Mouse (Mus musculus): ENCODE data around the gene Zbtb46.
A peak's percentile ranks its signal among the peaks of the same experiment; 100 is the strongest.
"Not testable (repeated sequence)": the region's sequence is repeated elsewhere in the genome, so short reads cannot be mapped to it uniquely, and the experiment has no call there.

The Zbtb46 gene

GRCm38 (mm10) chr2:181459153-181459672, at the start of gene Zbtb46:
Zbtb46 (minus strand) TSS chr2:181459426.
- DNase-seq (ENCODE audit: low read depth in 2 of 2, low spot score in 2 of 2) = no peak

- no peak for DNase-seq (ENCODE audit: low read depth in 2 of 2, low spot score in 2 of 2)
Observed at GRCm38 (mm10) chr2:181498644-181499043, 39.4 kb upstream of the Zbtb46 start.

- DNase-seq (ENCODE audit: low read depth in 2 of 2, low spot score in 2 of 2) = peak; percentile 32 to 38
Observed at GRCm38 (mm10) chr2:181497548-181497875, 38.3 kb upstream of the Zbtb46 start.

GRCm38 (mm10) chr2:181496831-181497547, 37.8 kb upstream of the Zbtb46 start, which contains the start of gene Tpd52l2:
Tpd52l2 (plus strand) TSS chr2:181497142.
- DNase-seq (ENCODE audit: low read depth in 2 of 2, low spot score in 2 of 2) = peak; percentile 83 to 86

- DNase-seq (ENCODE audit: low read depth in 2 of 2, low spot score in 2 of 2) = peak; percentile 59 to 73
Observed at GRCm38 (mm10) chr2:181496281-181496680, 37.1 kb upstream of the Zbtb46 start.

DNA sequence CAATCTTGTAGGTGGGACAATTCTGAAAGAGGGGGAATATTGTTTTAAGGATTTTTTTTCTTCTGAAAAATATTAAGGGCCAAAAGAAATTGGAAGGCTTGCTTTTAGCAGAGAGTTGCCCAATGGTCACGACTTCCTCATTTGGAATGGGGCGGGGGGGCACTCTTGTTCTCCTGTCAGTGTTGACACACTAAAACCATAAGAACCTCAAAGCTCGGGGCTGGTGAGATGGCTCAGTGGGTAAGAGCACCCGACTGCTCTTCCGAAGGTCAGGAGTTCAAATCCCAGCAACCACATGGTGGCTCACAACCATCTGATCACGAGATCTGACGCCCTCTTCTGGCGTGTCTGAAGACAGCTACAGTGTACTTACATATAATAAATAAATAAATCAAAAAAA, 36.6 kb upstream of the Zbtb46 start:
- DNase-seq (ENCODE audit: low read depth in 2 of 2, low spot score in 2 of 2) = not testable (repeated sequence)

DNA sequence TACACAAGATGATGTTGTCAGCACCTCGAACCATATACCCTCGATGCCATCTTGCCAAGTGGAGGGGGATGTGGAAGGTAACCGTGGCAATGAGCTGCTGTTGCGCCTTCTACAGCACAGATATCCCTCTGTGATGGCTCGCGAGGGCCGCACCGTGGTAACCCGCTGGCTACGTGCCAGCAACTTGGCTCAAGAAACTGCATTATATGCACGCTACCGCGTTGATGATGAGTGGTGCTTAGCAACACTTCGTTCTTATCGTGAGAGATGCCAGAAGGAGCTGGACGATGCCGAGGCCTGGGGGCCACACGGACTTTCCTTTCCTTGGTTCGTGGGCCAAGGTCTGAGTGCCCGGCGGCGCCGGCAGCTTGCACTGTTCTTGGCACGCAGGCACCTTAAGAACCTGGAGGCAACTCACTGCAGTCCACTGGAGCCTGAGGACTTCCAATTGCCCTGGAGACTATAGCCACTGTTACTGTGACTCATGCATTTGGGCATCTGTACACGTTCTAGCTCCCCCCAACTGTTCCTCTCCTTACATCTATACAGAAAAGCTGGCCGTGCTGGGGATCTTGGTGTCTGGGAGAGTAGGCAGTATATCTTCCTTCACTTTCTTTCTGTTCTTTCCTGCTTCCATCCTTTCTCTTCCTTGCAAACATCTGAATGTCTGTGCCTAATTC, 35.2 kb upstream of the Zbtb46 start:
- DNase-seq (ENCODE audit: low read depth in 2 of 2, low spot score in 2 of 2) = no peak

GRCm38 (mm10) chr2:181493156-181493927, 34.1 kb upstream of the Zbtb46 start, which contains the start of gene Abhd16b:
Abhd16b (plus strand) TSS chr2:181493206.
- DNase-seq (ENCODE audit: low read depth in 2 of 2, low spot score in 2 of 2) = no peak

GRCm38 (mm10) chr2:181492206-181492605, 33.0 kb upstream of the Zbtb46 start:
- DNase-seq (ENCODE audit: low read depth in 2 of 2, low spot score in 2 of 2) = no peak

DNA sequence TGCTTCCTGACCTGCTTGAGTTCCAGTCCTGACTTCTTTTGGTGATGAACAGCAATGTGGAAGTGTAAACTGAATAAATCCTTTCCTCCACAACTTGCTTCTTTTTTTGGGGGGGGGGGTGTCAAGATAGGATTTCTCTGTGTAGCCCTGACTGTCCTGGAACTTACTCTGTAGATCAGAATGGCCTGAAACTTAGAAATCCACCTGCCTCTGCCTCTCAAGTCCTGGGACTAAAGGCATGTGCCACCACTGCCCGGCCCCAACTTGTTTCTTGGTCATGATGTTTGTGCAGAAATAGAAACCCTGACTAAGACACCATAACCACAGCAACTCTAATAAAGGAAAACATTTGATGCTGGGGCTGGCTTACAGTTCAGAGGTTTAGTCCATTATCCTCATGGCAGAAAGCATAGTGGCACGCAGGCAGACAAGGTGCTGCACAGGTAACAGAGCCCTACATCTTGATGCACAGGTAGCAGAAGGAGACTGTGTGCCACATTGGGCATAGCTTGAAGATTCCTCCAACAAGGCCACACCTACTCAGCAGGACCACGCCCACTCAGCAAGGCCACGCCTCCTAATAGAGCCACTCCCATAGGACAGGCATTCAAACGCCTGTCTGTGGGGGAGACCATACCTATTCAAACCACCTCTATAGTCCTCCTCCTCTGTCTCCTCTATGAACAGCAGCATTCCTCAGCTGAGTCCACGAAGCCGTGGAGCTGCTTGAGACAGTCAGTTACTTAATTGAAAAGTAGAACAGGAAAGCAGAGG, 32.4 kb upstream of the Zbtb46 start:
- DNase-seq (ENCODE audit: low read depth in 2 of 2, low spot score in 2 of 2) = peak in 1 of 2 experiments; percentile 43

DNA sequence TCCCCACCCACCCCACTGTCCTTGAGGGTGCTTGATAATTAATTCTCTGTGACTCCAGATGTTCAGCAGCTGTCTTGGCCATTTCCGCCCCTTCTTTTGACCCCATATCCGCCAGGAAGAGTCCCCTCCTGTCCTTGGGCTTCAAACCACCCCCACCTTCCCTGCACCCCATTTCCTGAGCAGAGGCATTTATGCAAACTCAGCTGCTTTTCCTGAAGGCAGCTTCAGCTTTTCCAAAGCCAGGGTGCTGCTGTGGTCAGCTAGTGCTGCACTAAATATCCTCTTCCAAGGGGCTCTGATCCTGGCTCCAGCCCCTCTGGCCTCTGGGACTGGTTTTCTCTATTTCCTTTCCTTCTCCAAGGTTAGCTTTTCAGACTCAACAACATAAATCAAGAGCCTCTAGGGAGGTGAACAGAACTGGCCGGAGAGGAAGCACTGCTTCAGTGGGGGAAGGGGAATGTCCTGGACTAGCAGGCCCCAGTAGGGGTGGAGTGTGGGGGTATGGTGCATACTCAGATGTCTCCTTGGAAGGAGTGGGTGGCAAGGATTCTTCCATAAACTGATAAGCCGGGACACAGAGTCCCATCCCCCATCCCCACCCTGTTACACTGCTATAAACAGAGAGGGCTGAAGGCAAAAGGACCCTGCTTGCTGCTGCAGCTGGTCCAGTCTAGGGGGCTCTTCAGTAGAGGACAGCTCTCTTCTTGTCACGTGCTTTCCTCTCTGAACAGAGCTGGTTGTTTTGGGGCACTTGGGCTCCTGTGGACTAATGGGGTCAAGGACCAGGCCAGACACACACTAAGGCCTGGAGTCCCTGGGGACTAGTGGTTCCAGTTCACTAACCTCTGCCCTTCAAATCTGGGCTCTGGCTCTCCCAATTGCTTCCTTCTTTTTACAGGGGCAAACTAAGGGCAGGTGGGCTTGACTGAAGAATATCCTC, 28.4 kb upstream of the Zbtb46 start:
- DNase-seq (ENCODE audit: low read depth in 2 of 2, low spot score in 2 of 2) = no peak

- DNase-seq (ENCODE audit: low read depth in 2 of 2, low spot score in 2 of 2) = no peak
Observed at GRCm38 (mm10) chr2:181485741-181486140, 26.5 kb upstream of the Zbtb46 start.

DNA sequence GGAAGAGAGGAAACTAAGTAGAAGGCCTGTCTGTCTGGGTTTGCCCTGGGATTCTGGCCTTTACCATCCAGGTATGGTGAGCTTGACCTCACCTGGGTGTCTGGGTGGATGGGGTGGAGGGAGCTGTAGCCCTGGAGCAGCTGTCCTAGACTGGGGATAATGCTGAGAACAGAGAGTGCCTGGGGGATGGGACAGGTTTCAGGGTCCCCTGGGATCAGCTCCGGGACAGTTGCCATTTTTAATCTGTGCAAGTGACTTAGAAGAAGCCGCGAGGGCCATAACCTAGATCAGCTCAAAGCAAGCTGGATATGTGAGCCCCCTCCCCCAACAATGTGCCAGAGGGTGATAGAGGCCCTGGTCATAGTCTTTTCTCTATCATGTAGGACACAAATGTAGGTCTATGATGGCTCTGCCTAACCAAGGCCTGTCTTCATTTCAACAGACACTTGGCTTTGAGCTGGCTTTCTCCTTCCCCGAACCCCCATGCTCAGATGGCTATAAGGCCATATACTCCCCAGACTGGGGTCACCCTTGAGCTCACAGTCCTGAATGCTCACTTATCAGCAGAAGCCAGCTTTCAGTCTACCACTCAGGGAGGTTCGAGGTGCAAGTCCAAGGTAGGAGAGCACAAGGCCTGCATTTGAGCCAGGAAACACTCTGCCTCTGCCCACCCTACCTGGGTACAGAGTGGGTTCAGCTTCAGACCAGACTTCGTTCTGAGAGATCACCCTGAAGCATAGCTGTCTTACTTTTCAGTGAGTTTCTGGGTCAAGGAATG, 25.4 kb upstream of the Zbtb46 start:
- no peak for DNase-seq (ENCODE audit: low read depth in 2 of 2, low spot score in 2 of 2)

- peak; percentile 54 to 60 for DNase-seq (ENCODE audit: low read depth in 2 of 2, low spot score in 2 of 2)
Observed at GRCm38 (mm10) chr2:181483562-181484318, 24.5 kb upstream of the Zbtb46 start.

- DNase-seq (ENCODE audit: low read depth in 2 of 2, low spot score in 2 of 2) = no peak
Observed at GRCm38 (mm10) chr2:181483120-181483519, 23.9 kb upstream of the Zbtb46 start.

- DNase-seq (ENCODE audit: low read depth in 2 of 2, low spot score in 2 of 2) = no peak
Observed at GRCm38 (mm10) chr2:181472256-181472827, 13.1 kb upstream of the Zbtb46 start.

- no peak for DNase-seq (ENCODE audit: low read depth in 2 of 2, low spot score in 2 of 2)
Observed at GRCm38 (mm10) chr2:181471246-181471645, 12.0 kb upstream of the Zbtb46 start.

DNA sequence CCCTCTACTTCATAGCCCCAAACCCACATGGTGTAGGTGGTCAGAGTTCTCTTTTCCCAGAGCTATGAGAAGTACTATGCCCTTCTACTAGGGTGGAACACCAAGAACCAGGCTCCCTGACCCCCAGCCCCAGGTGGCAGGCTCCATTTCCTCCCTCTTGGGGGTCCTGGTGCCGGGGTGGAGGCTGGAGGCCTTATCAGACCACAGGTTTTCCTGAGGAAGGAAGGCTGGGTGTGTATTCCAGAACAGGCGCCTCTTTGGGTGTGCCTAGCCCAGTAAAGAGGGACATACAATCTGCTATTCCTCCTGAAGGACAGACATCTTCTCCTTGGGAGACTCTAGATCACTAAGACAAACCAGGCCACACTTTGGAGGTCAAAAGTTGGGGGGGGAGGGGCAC, 11.1 kb upstream of the Zbtb46 start:
- no peak for DNase-seq (ENCODE audit: low read depth in 2 of 2, low spot score in 2 of 2)

Measured in CD8-positive naive resting alpha-beta T cell, adult 2 months (primary cell).